Mouse (Mus musculus): ENCODE results near the gene Olfr351. TPM values are rescaled to one million over a fixed set of nuclear protein-coding genes. Genes with fewer than 3 reads are reported as not detected.

The Olfr351 gene
- total RNA-seq (2014; fragmentation: Nextera tagmentation) (not detected in 2 replicates), total RNA-seq (2017) (0.16 and 0.41 TPM in 2 replicates), polyA plus RNA-seq (2012) (not detected in 2 replicates)

DNA sequence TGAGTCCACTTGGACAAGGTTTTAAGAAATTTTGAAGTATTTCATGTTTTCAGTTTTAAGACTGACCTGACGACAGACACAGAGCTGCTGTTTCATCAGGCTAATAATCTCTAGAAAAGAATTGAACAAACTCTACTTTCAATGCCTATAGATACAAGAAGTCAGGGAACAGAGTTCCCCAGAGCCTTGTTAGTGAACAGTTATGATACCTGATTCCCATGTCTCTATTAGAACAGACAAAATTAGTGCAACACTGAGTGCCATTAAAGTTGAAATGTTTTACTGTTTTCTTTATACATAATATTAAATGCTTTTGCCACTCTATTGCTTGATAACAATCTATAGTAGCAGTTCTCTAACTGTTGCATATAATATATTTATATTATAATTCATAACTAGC, at the start of gene Olfr351:
Olfr351 (minus strand) TSS at position 101 of the 400 bp plus-strand sequence.
- no peak within 1 kb of the TSS for H3K4me3 ChIP-seq (ENCODE audit: low read depth, low read length)
- TF ChIP-seq TAL1 (conservative IDR thresholded peaks at IDR 0.05; ENCODE audit: low read depth, low read length) = no peak
- no peak for TF ChIP-seq POLR2AphosphoS5 (IDR thresholded peaks at IDR 0.05; ENCODE audit: insufficient replicate concordance, low read depth, low read length)
- no peaks in the 10 kb centered on the region for H3K4me1 ChIP-seq (ENCODE audit: insufficient read depth, low read depth, low read length)
- no peak for DNase-seq (ENCODE audit: low spot score)
- ATAC-seq (ENCODE audit: extremely low read depth, insufficient number of reproducible peaks, low FRiP score, poor library complexity, severe bottlenecking) = no peak
- no peaks in the 10 kb centered on the region for H3K36me3 ChIP-seq (replicated peaks)
- H3K9me3 ChIP-seq (replicated peaks) = no peaks in the 10 kb centered on the region
- no peaks in the 10 kb centered on the region for H3K27me3 ChIP-seq (ENCODE audit: insufficient read depth, low read length)

GRCm38 (mm10) chr2:36905380-36905779, 42.9 kb upstream of the Olfr351 start, which contains the start of gene Olfr354:
Gene Olfr354 (plus strand): TSS chr2:36905680.
- no peak for ATAC-seq (ENCODE audit: extremely low read depth, insufficient number of reproducible peaks, low FRiP score, poor library complexity, severe bottlenecking)
- Histone ChIP-seq H3K36me3 (replicated peaks) (no peaks in the 10 kb centered on the region), H3K4me3 (ENCODE audit: low read depth, low read length) (no peak within 1 kb of the TSS), H3K27me3 (ENCODE audit: insufficient read depth, low read length) (no peaks in the 10 kb centered on the region; the same call in 1 of the 2 replicates), H3K9me3 (replicated peaks) (no peaks in the 10 kb centered on the region), H3K4me1 (ENCODE audit: insufficient read depth, low read depth, low read length) (no peaks in the 10 kb centered on the region)
- no peak for TF ChIP-seq GATA1 (IDR thresholded peaks at IDR 0.05; ENCODE audit: borderline replicate concordance, low read length)
- no peak for TF ChIP-seq CTCF (IDR thresholded peaks at IDR 0.05; ENCODE audit: low read depth, low read length)
- no peak for TF ChIP-seq GATA2 (IDR thresholded peaks at IDR 0.05; ENCODE audit: borderline replicate concordance, low read depth, low read length)
- TF ChIP-seq TAL1 (conservative IDR thresholded peaks at IDR 0.05; ENCODE audit: low read depth, low read length) = no peak
- DNase-seq (ENCODE audit: low spot score) = no peak

- Histone ChIP-seq H3K4me1 (ENCODE audit: insufficient read depth, low read depth, low read length) (no peaks in the 10 kb centered on the region), H3K9me3 (replicated peaks) (no peaks in the 10 kb centered on the region), H3K36me3 (replicated peaks) (no peaks in the 10 kb centered on the region), H3K27me3 (ENCODE audit: insufficient read depth, low read length) (no peaks in the 10 kb centered on the region), H3K4me3 (ENCODE audit: low read depth, low read length) (no peak overlapping the region)
- DNase-seq (ENCODE audit: low spot score) (no peak), ATAC-seq (ENCODE audit: extremely low read depth, insufficient number of reproducible peaks, low FRiP score, poor library complexity, severe bottlenecking) (no peak)
- TF ChIP-seq GATA1 (IDR thresholded peaks at IDR 0.05; ENCODE audit: borderline replicate concordance, low read length) (no peak), TAL1 (conservative IDR thresholded peaks at IDR 0.05; ENCODE audit: low read depth, low read length) (no peak), CTCF (IDR thresholded peaks at IDR 0.05; ENCODE audit: low read depth, low read length) (no peak), GATA2 (IDR thresholded peaks at IDR 0.05; ENCODE audit: borderline replicate concordance, low read depth, low read length) (no peak), POLR2AphosphoS5 (IDR thresholded peaks at IDR 0.05; ENCODE audit: insufficient replicate concordance, low read depth, low read length) (no peak)
These were observed 34.7 kb upstream of the Olfr351 start for GRCm38 (mm10) chr2:36897114-36897513.

- Histone ChIP-seq H3K4me3 (ENCODE audit: low read depth, low read length) (no peak within 1 kb of the TSS), H3K9me3 (replicated peaks) (no peaks in the 10 kb centered on the region), H3K27me3 (ENCODE audit: insufficient read depth, low read length) (peaks cover 3% of the 10 kb centered on the region; the same call in 1 of the 2 replicates), H3K4me1 (ENCODE audit: insufficient read depth, low read depth, low read length) (no peaks in the 10 kb centered on the region), H3K36me3 (replicated peaks) (no peaks in the 10 kb centered on the region)
- no peak for DNase-seq (ENCODE audit: low spot score)
- no peak for TF ChIP-seq POLR2AphosphoS5 (IDR thresholded peaks at IDR 0.05; ENCODE audit: insufficient replicate concordance, low read depth, low read length)
- no peak for TF ChIP-seq GATA1 (IDR thresholded peaks at IDR 0.05; ENCODE audit: borderline replicate concordance, low read length)
- no peak for TF ChIP-seq TAL1 (conservative IDR thresholded peaks at IDR 0.05; ENCODE audit: low read depth, low read length)
- TF ChIP-seq CTCF (IDR thresholded peaks at IDR 0.05; ENCODE audit: low read depth, low read length) = no peak
- no peak for TF ChIP-seq GATA2 (IDR thresholded peaks at IDR 0.05; ENCODE audit: borderline replicate concordance, low read depth, low read length)
- no peak for ATAC-seq (ENCODE audit: extremely low read depth, insufficient number of reproducible peaks, low FRiP score, poor library complexity, severe bottlenecking)
These were observed 30.4 kb upstream of the Olfr351 start, which contains the start of gene Olfr353 for GRCm38 (mm10) chr2:36892836-36893235. Gene Olfr353 (minus strand): TSS chr2:36892936.

GRCm38 (mm10) chr2:36868160-36868559, 5.7 kb upstream of the Olfr351 start, which contains the start of gene Olfr352:
Gene Olfr352 (plus strand): TSS chr2:36868460.
- Histone ChIP-seq H3K4me3 (ENCODE audit: low read depth, low read length) (no peak within 1 kb of the TSS), H3K4me1 (ENCODE audit: insufficient read depth, low read depth, low read length) (no peaks in the 10 kb centered on the region), H3K9me3 (replicated peaks) (no peaks in the 10 kb centered on the region), H3K36me3 (replicated peaks) (no peaks in the 10 kb centered on the region), H3K27me3 (ENCODE audit: insufficient read depth, low read length) (no peaks in the 10 kb centered on the region)
- DNase-seq (ENCODE audit: low spot score) (no peak), ATAC-seq (ENCODE audit: extremely low read depth, insufficient number of reproducible peaks, low FRiP score, poor library complexity, severe bottlenecking) (no peak)
- TF ChIP-seq TAL1 (conservative IDR thresholded peaks at IDR 0.05; ENCODE audit: low read depth, low read length) (no peak), GATA2 (IDR thresholded peaks at IDR 0.05; ENCODE audit: borderline replicate concordance, low read depth, low read length) (no peak), CTCF (IDR thresholded peaks at IDR 0.05; ENCODE audit: low read depth, low read length) (no peak), POLR2AphosphoS5 (IDR thresholded peaks at IDR 0.05; ENCODE audit: insufficient replicate concordance, low read depth, low read length) (no peak), GATA1 (IDR thresholded peaks at IDR 0.05; ENCODE audit: borderline replicate concordance, low read length) (no peak)

DNA sequence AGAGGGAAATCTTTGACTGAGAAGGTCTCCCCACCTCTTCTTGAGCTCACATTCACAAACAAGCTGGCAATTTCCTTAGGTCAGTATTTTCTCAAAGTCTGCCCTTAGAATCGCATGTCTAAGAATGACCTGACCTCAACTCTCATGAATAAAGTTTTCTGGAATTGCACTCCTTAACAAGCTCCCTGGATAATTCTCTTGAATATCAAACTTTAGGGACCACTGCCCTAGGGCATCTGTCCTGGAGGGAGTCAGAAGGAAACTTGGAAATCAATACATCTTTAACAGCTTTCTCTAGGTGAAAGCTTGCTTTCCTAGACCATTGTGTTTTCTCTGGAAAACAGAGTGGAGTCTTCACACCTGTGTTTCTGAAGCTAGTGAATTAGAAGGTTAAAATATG, 16.4 kb downstream of the Olfr351 start, which contains the start of gene Olfr350:
Olfr350 (plus strand) TSS at position 301 of the 400 bp plus-strand sequence.
- Histone ChIP-seq H3K4me3 (ENCODE audit: low read depth, low read length) (no peak within 1 kb of the TSS), H3K4me1 (ENCODE audit: insufficient read depth, low read depth, low read length) (no peaks in the 10 kb centered on the region), H3K36me3 (replicated peaks) (no peaks in the 10 kb centered on the region), H3K9me3 (replicated peaks) (no peaks in the 10 kb centered on the region), H3K27me3 (ENCODE audit: insufficient read depth, low read length) (no peaks in the 10 kb centered on the region)
- TF ChIP-seq TAL1 (conservative IDR thresholded peaks at IDR 0.05; ENCODE audit: low read depth, low read length) = no peak
- no peak for TF ChIP-seq GATA1 (IDR thresholded peaks at IDR 0.05; ENCODE audit: borderline replicate concordance, low read length)
- no peak for TF ChIP-seq CTCF (IDR thresholded peaks at IDR 0.05; ENCODE audit: low read depth, low read length)
- TF ChIP-seq POLR2AphosphoS5 (IDR thresholded peaks at IDR 0.05; ENCODE audit: insufficient replicate concordance, low read depth, low read length) = no peak
- TF ChIP-seq GATA2 (IDR thresholded peaks at IDR 0.05; ENCODE audit: borderline replicate concordance, low read depth, low read length) = no peak
- no peak for DNase-seq (ENCODE audit: low spot score)
- no peak for ATAC-seq (ENCODE audit: extremely low read depth, insufficient number of reproducible peaks, low FRiP score, poor library complexity, severe bottlenecking)

Data from G1E (cell line).